Mouse (Mus musculus): ENCODE measurements around the gene Rhox3c. TPM values are rescaled to one million over a fixed set of nuclear protein-coding genes. Genes with fewer than 3 reads are reported as not detected.

The Rhox3c gene
- total RNA-seq (2023), result not detected

GRCm38 (mm10) chrX:37458285-37458684 is at the start of gene Rhox3c:
Rhox3c (plus strand) TSS chrX:37458585.

GRCm38 (mm10) chrX:37411767-37412166 is 46.6 kb upstream of the Rhox3c start, which contains the start of gene Rhox2b:
Rhox2b (plus strand) TSS chrX:37412067.

GRCm38 (mm10) chrX:37432194-37432593 is 26.2 kb upstream of the Rhox3c start, which contains the start of gene Rhox4b:
Rhox4b (plus strand) TSS chrX:37432494.

GRCm38 (mm10) chrX:37453380-37453779 is 5.0 kb upstream of the Rhox3c start, which contains the start of gene Rhox2c:
Rhox2c (plus strand) TSS chrX:37453680.

GRCm38 (mm10) chrX:37480037-37480436 is 21.7 kb downstream of the Rhox3c start, which contains the start of gene Rhox4c:
Rhox4c (plus strand) TSS chrX:37480337.

GRCm38 (mm10) chrX:37514059-37514458 is 55.7 kb downstream of the Rhox3c start, which contains the start of gene Rhox4d:
Rhox4d (plus strand) TSS chrX:37514359.

Other genes with a start within 250 kb of the Rhox3c start
- not detected for gene Gm9, start 247.5 kb upstream of the Rhox3c start, total RNA-seq (2023)
- not detected for gene Rhox1, start 236.3 kb upstream of the Rhox3c start, total RNA-seq (2023)
- not detected for gene Rhox2a, start 213.6 kb upstream of the Rhox3c start, total RNA-seq (2023)
- gene Rhox3a, start 208.7 kb upstream of the Rhox3c start, total RNA-seq (2023), result not detected
- gene Rhox4a, start 193.2 kb upstream of the Rhox3c start, total RNA-seq (2023), result not detected
- gene Rhox3a2, start 78.6 kb upstream of the Rhox3c start, total RNA-seq (2023), result not detected
- gene Rhox4a2, start 67.7 kb upstream of the Rhox3c start, total RNA-seq (2023), result not detected
- not detected for gene Rhox2b, start 46.5 kb upstream of the Rhox3c start, total RNA-seq (2023)
- gene Rhox4b, start 26.1 kb upstream of the Rhox3c start, total RNA-seq (2023), result not detected
- not detected for gene Rhox2c, start 4.9 kb upstream of the Rhox3c start, total RNA-seq (2023)
- not detected for gene Rhox4c, start 21.8 kb downstream of the Rhox3c start, total RNA-seq (2023)
- gene Rhox2d, start 34.8 kb downstream of the Rhox3c start, total RNA-seq (2023), result not detected
- gene Rhox4d, start 55.8 kb downstream of the Rhox3c start, total RNA-seq (2023), result not detected
- not detected for gene Rhox2e, start 71.9 kb downstream of the Rhox3c start, total RNA-seq (2023)
- not detected for gene Rhox3e, start 83.4 kb downstream of the Rhox3c start, total RNA-seq (2023)
- gene Rhox4e, start 98.8 kb downstream of the Rhox3c start, total RNA-seq (2023), result not detected
- not detected for gene Rhox2f, start 112.8 kb downstream of the Rhox3c start, total RNA-seq (2023)
- not detected for gene Rhox3f, start 122.4 kb downstream of the Rhox3c start, total RNA-seq (2023)
- not detected for gene Rhox4f, start 149.1 kb downstream of the Rhox3c start, total RNA-seq (2023)
- gene Rhox3g, start 170.0 kb downstream of the Rhox3c start, total RNA-seq (2023), result not detected
- not detected for gene Rhox2g, start 184.9 kb downstream of the Rhox3c start, total RNA-seq (2023)
- gene Rhox4g, start 192.7 kb downstream of the Rhox3c start, total RNA-seq (2023), result not detected
- not detected for gene Rhox3h, start 210.2 kb downstream of the Rhox3c start, total RNA-seq (2023)
- not detected for gene Rhox2h, start 214.7 kb downstream of the Rhox3c start, total RNA-seq (2023)